Mouse (Mus musculus): ENCODE data around the gene Sac3d1.

- TF ChIP-seq CTCF (IDR thresholded peaks at IDR 0.05 in 2 of 3, conservative IDR thresholded peaks at IDR 0.05 in 1 of 3; ENCODE audit: control insufficient read depth in 1 of 3, insufficient read depth in 1 of 3, low read depth in 2 of 3, low read length in 3 of 3, poor library complexity in 1 of 3, severe bottlenecking in 1 of 3), result no peak
- no peak for TF ChIP-seq MAX (IDR thresholded peaks at IDR 0.05; ENCODE audit: low read length)
- no peak for TF ChIP-seq JUND (IDR thresholded peaks at IDR 0.05; ENCODE audit: low read depth, low read length)
- no peak for TF ChIP-seq POLR2AphosphoS2 (IDR thresholded peaks at IDR 0.05; ENCODE audit: low read length)
- TF ChIP-seq CHD1 (IDR thresholded peaks at IDR 0.05; ENCODE audit: low read depth, low read length), result no peak
- no peak for TF ChIP-seq E2F4 (IDR thresholded peaks at IDR 0.05; ENCODE audit: borderline replicate concordance, low read depth, low read length)
- TF ChIP-seq TAL1 (IDR thresholded peaks at IDR 0.05; ENCODE audit: low read length), result no peak
- TF ChIP-seq SIN3A (IDR thresholded peaks at IDR 0.05; ENCODE audit: low read length), result no peak
- TF ChIP-seq ZC3H11A (IDR thresholded peaks at IDR 0.05; ENCODE audit: low read depth, low read length), result no peak
These were observed 5.3 kb downstream of the Sac3d1 start for GRCm38 (mm10) chr19:6113116-6113515.

Measured in MEL (cell line).